27 mouse cellular contexts compared by ENCODE assay signal in genomic region chr5:92141696-92142095, GRCm38 (mm10). TPM values are rescaled to one million over a fixed set of nuclear protein-coding genes. Genes with fewer than 3 reads are reported as not detected.
DNase-seq lines count a peak whose midpoint lies in the region; ATAC-seq lines count a peak whose summit lies in the region.
"Had no signal": no experiment of that assay in that cellular context is flagged by ENCODE, and none has a peak within 500 bp of the region (broad histone marks: within the 10 kb centered on the region; RNA-seq: fewer than 3 reads in every experiment).

No protein-coding gene starts in this region.

- peak overlapping the region; percentile 5; the same call in 1 of the 2 replicates for H3K9ac ChIP-seq in embryonic facial prominence, embryonic 14.5 days (ENCODE audit: low read depth, low read length)
- H3K9ac ChIP-seq in heart, embryonic 13.5 days = 0 out of 2 replicates have a peak overlapping the region, but pooled peaks have one; percentile 33
- H3K9ac ChIP-seq: embryonic facial prominence, embryonic 12.5 days; embryonic facial prominence, embryonic 15.5 days; forebrain, embryonic 12.5 days had no signal

- 0 out of 2 replicates have a peak, but pooled peaks cover 4% of the 10 kb centered on the region for H3K36me3 ChIP-seq in embryonic facial prominence, embryonic 14.5 days (ENCODE audit: control insufficient read depth, insufficient read depth, low read length)
- peaks cover 10% of the 10 kb centered on the region for H3K36me3 ChIP-seq in embryonic facial prominence, embryonic 10.5 days (replicated peaks)
- H3K36me3 ChIP-seq in heart, embryonic 13.5 days = peaks cover 4% of the 10 kb centered on the region; the same call in 1 of the 2 replicates
- H3K36me3 ChIP-seq: embryonic facial prominence, embryonic 15.5 days had no signal

- H3K27ac ChIP-seq in embryonic facial prominence, embryonic 14.5 days (replicated peaks; ENCODE audit: low read depth, low read length) = no peak overlapping the region
- no peak overlapping the region for H3K27ac ChIP-seq in embryonic facial prominence, embryonic 10.5 days (replicated peaks)
- no peak overlapping the region for H3K27ac ChIP-seq in heart, embryonic 13.5 days (replicated peaks)
- H3K27ac ChIP-seq: embryonic facial prominence, embryonic 12.5 days; embryonic facial prominence, embryonic 15.5 days; forebrain, embryonic 10.5 days; forebrain, embryonic 12.5 days had no signal

- no peaks in the 10 kb centered on the region for H3K27me3 ChIP-seq in embryonic facial prominence, embryonic 14.5 days (replicated peaks; ENCODE audit: control insufficient read depth, insufficient read depth, low read length)
- H3K27me3 ChIP-seq in embryonic facial prominence, embryonic 10.5 days (replicated peaks; ENCODE audit: low read depth, poor library complexity, severe bottlenecking) = no peaks in the 10 kb centered on the region
- no peaks in the 10 kb centered on the region for H3K27me3 ChIP-seq in heart, embryonic 13.5 days (replicated peaks)
- H3K27me3 ChIP-seq: CH12.LX; embryonic facial prominence, embryonic 12.5 days; embryonic facial prominence, embryonic 15.5 days; forebrain, embryonic 12.5 days had no signal

- H3K4me3 ChIP-seq in embryonic facial prominence, embryonic 14.5 days (ENCODE audit: low read depth, low read length) = no peak overlapping the region
- no peak overlapping the region for H3K4me3 ChIP-seq in embryonic facial prominence, embryonic 10.5 days
- H3K4me3 ChIP-seq in heart, embryonic 13.5 days = no peak overlapping the region
- H3K4me3 ChIP-seq: embryonic facial prominence, embryonic 12.5 days; embryonic facial prominence, embryonic 15.5 days; erythroblast, embryonic 14.5 days; forebrain, embryonic 10.5 days; forebrain, embryonic 12.5 days had no signal

- no peak for DNase-seq in embryonic facial prominence, embryonic 14.5 days (ENCODE audit: low spot score)
- DNase-seq in embryonic facial prominence, embryonic 10.5 days (ENCODE audit: low spot score) = no peak
- no peak for DNase-seq in heart, postnatal 10 days
- DNase-seq in ES-CJ7 (ENCODE audit: low read depth, low spot score) (peak; percentile 53), ZHBTc4 (ENCODE audit: low read depth, low spot score) (peak; percentile 38)
- no peak for DNase-seq in right cerebral cortex, postnatal 10 days (ENCODE audit: low spot score in 2 of 2)
- DNase-seq: adrenal gland, adult 2 months; adrenal gland, postnatal 10 days; adrenal gland, postnatal 25 days; B cell, adult 2 months; cerebellum, adult 11 months; cerebellum, adult 18-20 months; cerebellum, adult 8-10 months; cerebellum, adult 9-11 months; cerebellum, postnatal 14 days; cerebellum, postnatal 36 days; embryo, embryonic 11 days had no signal

- no peak for ATAC-seq in embryonic facial prominence, embryonic 14.5 days (ENCODE audit: low read depth)
- no peak for ATAC-seq in heart, embryonic 13.5 days (ENCODE audit: extremely low read depth, insufficient number of reproducible peaks, low FRiP score, low TSS enrichment)
- ATAC-seq: CD4-positive, CD25-positive, alpha-beta regulatory T cell, adult 4 months; forebrain, embryonic 14.5 days; forebrain, embryonic 16.5 days had no signal

- no peak overlapping the region for H3K4me2 ChIP-seq in embryonic facial prominence, embryonic 14.5 days (ENCODE audit: low read depth, low read length)
- no peak overlapping the region for H3K4me2 ChIP-seq in heart, embryonic 13.5 days
- H3K4me2 ChIP-seq: embryonic facial prominence, embryonic 12.5 days; embryonic facial prominence, embryonic 15.5 days; forebrain, embryonic 12.5 days had no signal

- 67% methylated on average over 5 of the region's 5 CpGs for WGBS in embryonic facial prominence, embryonic 14.5 days
- WGBS in embryonic facial prominence, embryonic 10.5 days = 82% methylated on average over 5 of the region's 5 CpGs
- WGBS in heart, embryonic 13.5 days = 85% methylated on average over 5 of the region's 5 CpGs

- H3K9me3 ChIP-seq in embryonic facial prominence, embryonic 14.5 days (ENCODE audit: control insufficient read depth, low read length) = no peaks in the 10 kb centered on the region
- H3K9me3 ChIP-seq in embryonic facial prominence, embryonic 10.5 days = no peaks in the 10 kb centered on the region
- H3K9me3 ChIP-seq in heart, embryonic 13.5 days = no peaks in the 10 kb centered on the region
- H3K9me3 ChIP-seq: embryonic facial prominence, embryonic 12.5 days; embryonic facial prominence, embryonic 15.5 days; forebrain, embryonic 10.5 days; forebrain, embryonic 12.5 days had no signal

- intact Hi-C loops in heart, postnatal 10 days (cut with DNase I) = no loop called here

- peaks cover 16% of the 10 kb centered on the region for H3K4me1 ChIP-seq in embryonic facial prominence, embryonic 14.5 days (ENCODE audit: control insufficient read depth, insufficient read depth, low read length)
- H3K4me1 ChIP-seq in embryonic facial prominence, embryonic 10.5 days = peaks cover 22% of the 10 kb centered on the region
- H3K4me1 ChIP-seq in heart, embryonic 13.5 days = peaks cover 56% of the 10 kb centered on the region

RNA-seq across cellular contexts. Expression of gene Uso1, which starts 4.0 kb away (rescaled TPM):
- 41.8 and 49.3 TPM in 2 replicates for polyA plus RNA-seq in embryonic facial prominence, embryonic 14.5 days (2014; fragmentation: Nextera tagmentation; extraction: Ambion mirVana)
- 36.8 and 38.0 TPM in 2 replicates for polyA plus RNA-seq in embryonic facial prominence, embryonic 10.5 days (2016; fragmentation: Nextera tagmentation; extraction: Ambion mirVana)
- polyA plus RNA-seq in heart, embryonic 13.5 days (2015; fragmentation: Nextera tagmentation; extraction: Ambion mirVana) = 30.2 and 32.1 TPM in 2 replicates
- total RNA-seq in heart, postnatal 10 days (2021) = 10 to 100 TPM; 42.9 to 46.4 TPM

RNA-seq across cellular contexts. Expression of gene G3bp2, which starts 58.2 kb away (rescaled TPM):
- polyA plus RNA-seq in embryonic facial prominence, embryonic 14.5 days (2014; fragmentation: Nextera tagmentation; extraction: Ambion mirVana) = 153 and 175 TPM in 2 replicates
- 282 and 292 TPM in 2 replicates for polyA plus RNA-seq in embryonic facial prominence, embryonic 10.5 days (2016; fragmentation: Nextera tagmentation; extraction: Ambion mirVana)
- polyA plus RNA-seq in heart, embryonic 13.5 days (2015; fragmentation: Nextera tagmentation; extraction: Ambion mirVana) = 132 and 153 TPM in 2 replicates
- 10 to 100 TPM; 75.4 to 83.7 TPM for total RNA-seq in heart, postnatal 10 days (2021)

Comparison
In these comparisons a context has a peak if more than half of its experiments do, and no peak if none do; other contexts are left out.
1. DNase-seq: peak in ES-CJ7 (single experiment) and ZHBTc4 (single experiment); none in embryonic facial prominence, embryonic 14.5 days (single experiment), embryonic facial prominence, embryonic 10.5 days (single experiment), heart, postnatal 10 days (0 of 2) and right cerebral cortex, postnatal 10 days (0 of 2).